8 mouse cellular contexts compared by ENCODE assay signal in genomic region chr3:132683447-132684230, GRCm38 (mm10). TPM values are rescaled to one million over a fixed set of nuclear protein-coding genes. Genes with fewer than 3 reads are reported as not detected.
DNase-seq lines count a peak whose midpoint lies in the region; ATAC-seq lines count a peak whose summit lies in the region.

Tbck (plus strand) TSS chr3:132684144.

- peaks cover 28% of the 10 kb centered on the region for H3K4me1 ChIP-seq in hindbrain, embryonic 15.5 days (replicated peaks)

- peak within 1 kb of the TSS; percentile 97 for H3K27ac ChIP-seq in hindbrain, embryonic 15.5 days (replicated peaks)

- peak within 1 kb of the TSS; percentile 82 for H3K9ac ChIP-seq in hindbrain, embryonic 15.5 days

- H3K4me2 ChIP-seq in hindbrain, embryonic 15.5 days, result peak within 1 kb of the TSS; percentile 65

- under 1% methylated on average over 42 of the region's 42 CpGs for WGBS in hindbrain, embryonic 15.5 days

- DNase-seq in T-cell, adult 2 months (ENCODE audit: low spot score), result peak; percentile 94
- peak; percentile 93 to 96 for DNase-seq in cerebellum, postnatal 36 days
- peak; percentile 95 to 96 for DNase-seq in frontal cortex, postnatal 36 days (ENCODE audit: low spot score in 2 of 2)
- DNase-seq in left cerebral cortex, adult 11 months (ENCODE audit: low spot score), result peak; percentile 88
- DNase-seq in lung, postnatal 4 days, result peak; percentile 95
- DNase-seq in retina, postnatal 7 days (ENCODE audit: low read depth, low spot score), result peak; percentile 91
- peak; percentile 93 for DNase-seq in urinary bladder, adult 2 months (ENCODE audit: low spot score)

- H3K27me3 ChIP-seq in hindbrain, embryonic 15.5 days, result no peaks in the 10 kb centered on the region

- H3K9me3 ChIP-seq in hindbrain, embryonic 15.5 days, result no peaks in the 10 kb centered on the region

- ATAC-seq in hindbrain, embryonic 15.5 days (ENCODE audit: low FRiP score, low read depth), result peak; percentile 98

- H3K4me3 ChIP-seq in hindbrain, embryonic 15.5 days, result peak within 1 kb of the TSS; percentile 64

- no peaks in the 10 kb centered on the region for H3K36me3 ChIP-seq in hindbrain, embryonic 15.5 days

RNA-seq across cellular contexts. Expression of gene Tbck, which starts in this region (rescaled TPM):
- polyA plus RNA-seq in hindbrain, embryonic 15.5 days (2015; fragmentation: Nextera tagmentation; extraction: Ambion mirVana), result 33.0 and 34.5 TPM in 2 replicates
- 3.7 and 5.9 TPM in 2 replicates for polyA plus RNA-seq in urinary bladder, adult 2 months (2012; rRNA removed)

Comparison
In these comparisons a context has a peak if more than half of its experiments do, and no peak if none do; other contexts are left out.
1. Peak in every context shown above with its lines: DNase-seq, ATAC-seq, H3K4me3 ChIP-seq and H3K27ac ChIP-seq.